Mouse (Mus musculus): ENCODE data around the gene Rnf115. TPM values are rescaled to one million over a fixed set of nuclear protein-coding genes. Genes with fewer than 3 reads are reported as not detected.
"Not testable (repeated sequence)": the region's sequence is repeated elsewhere in the genome, so short reads cannot be mapped to it uniquely, and the experiment has no call there.

Gene Rnf115
- polyA plus RNA-seq, 1 experiment from 2014 or later = 67.1 TPM

DNA sequence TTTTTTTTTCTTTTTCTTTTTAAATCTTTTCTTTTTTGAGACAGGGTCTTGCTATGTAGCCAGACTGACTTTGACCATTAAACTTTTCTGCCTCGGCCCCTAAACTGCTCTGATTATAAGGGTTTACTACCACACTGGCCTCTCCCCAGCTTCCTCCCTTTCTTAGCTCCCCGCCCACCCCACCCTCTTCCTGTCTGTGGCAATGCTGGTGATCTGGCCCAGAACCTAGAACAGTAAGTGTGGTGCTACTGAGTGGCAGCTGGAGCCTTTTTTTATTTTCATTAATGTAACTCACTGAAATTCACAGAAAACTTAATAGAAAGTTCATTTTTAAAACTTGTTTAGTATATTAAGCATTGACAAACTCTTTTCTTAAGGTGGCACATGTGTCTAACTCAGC lies 11.6 kb upstream of the Rnf115 start:
- H3K4me1 ChIP-seq = no peaks in the 10 kb centered on the region
- H3K9ac ChIP-seq = no peak overlapping the region
- no peaks in the 10 kb centered on the region for H3K27me3 ChIP-seq (replicated peaks)
- H3K4me2 ChIP-seq = no peak overlapping the region
- 90% methylated on average over 2 of the region's 2 CpGs for WGBS
- H3K4me3 ChIP-seq = no peak overlapping the region
- H3K27ac ChIP-seq = no peak overlapping the region
- H3K9me3 ChIP-seq = no peaks in the 10 kb centered on the region
- no peak for ATAC-seq (replicated peaks)
- peaks cover 36% of the 10 kb centered on the region for H3K36me3 ChIP-seq (replicated peaks)

DNA sequence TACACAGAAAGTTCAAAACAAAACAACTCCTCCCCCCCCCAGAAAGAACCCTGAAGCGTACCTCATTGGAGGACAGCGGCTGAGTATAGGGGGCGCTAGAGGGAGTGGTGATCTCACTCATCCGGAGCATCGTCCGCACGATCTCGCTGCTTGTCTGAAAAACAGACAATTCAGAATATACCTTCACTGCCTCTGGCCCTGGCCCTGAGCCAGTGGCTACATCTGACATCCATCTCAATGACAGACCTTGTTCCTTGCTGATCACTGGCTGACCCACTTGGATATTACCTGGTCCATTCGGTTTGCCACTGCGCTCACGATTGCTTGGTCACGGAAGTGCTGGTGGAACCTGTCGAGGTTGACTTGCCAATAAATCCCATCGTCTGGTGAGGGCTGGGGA lies 8.3 kb upstream of the Rnf115 start:
- ATAC-seq (replicated peaks) = no peak
- H3K9ac ChIP-seq = no peak overlapping the region
- H3K9me3 ChIP-seq = no peaks in the 10 kb centered on the region
- no peaks in the 10 kb centered on the region for H3K27me3 ChIP-seq (replicated peaks)
- H3K27ac ChIP-seq = no peak overlapping the region
- no peaks in the 10 kb centered on the region for H3K4me1 ChIP-seq
- H3K36me3 ChIP-seq (replicated peaks) = peaks cover 25% of the 10 kb centered on the region; the same call in 1 of the 2 replicates
- H3K4me3 ChIP-seq = no peak overlapping the region
- no peak overlapping the region for H3K4me2 ChIP-seq
- 32% methylated on average over 14 of the region's 14 CpGs for WGBS

DNA sequence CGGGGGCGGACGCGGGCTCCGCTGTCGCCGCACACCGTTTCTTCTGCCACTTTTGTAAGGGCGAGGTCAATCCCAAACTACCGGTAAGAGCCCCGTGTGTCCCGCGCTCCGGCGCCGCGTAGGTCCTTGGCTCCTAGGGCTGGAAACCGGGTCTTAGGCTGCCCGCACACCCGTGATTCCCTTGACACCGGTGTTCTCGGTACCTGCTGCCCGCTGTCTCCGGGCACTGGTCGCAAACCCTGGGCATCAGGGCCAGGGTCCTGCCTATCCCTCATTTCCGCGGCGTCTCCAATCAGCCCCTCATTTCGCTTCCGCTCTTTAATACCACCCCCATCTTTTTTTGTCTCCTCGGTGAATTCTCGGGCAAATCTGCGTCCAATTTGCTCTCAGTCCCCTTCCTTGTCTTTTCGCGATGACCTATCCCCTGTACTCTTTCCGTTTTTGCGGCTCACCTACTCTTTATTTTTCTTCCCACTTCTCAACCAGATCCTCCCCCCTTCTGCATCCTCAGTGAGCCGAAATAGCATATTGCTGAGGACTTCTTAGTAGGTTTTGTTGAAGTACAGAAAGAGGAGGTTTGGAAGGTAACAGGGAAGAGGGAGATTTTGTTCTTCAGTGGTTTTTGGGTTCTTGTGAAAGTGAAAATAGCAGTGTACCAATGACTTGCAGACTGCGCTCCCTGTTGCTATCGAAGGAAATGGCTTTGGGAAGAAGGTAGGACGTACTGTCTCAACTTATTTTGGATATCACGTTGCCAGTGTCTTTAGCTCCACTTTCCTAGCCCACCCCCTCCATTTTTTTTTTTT lies 567 bp downstream of the Rnf115 start:
- Histone ChIP-seq H3K27me3 (replicated peaks) (no peaks in the 10 kb centered on the region), H3K4me1 (peaks cover 39% of the 10 kb centered on the region), H3K4me2 (peak overlapping the region; percentile 59), H3K27ac (peak overlapping the region; percentile 86), H3K9me3 (no peaks in the 10 kb centered on the region), H3K36me3 (replicated peaks) (0 out of 2 replicates have a peak, but pooled peaks cover 5% of the 10 kb centered on the region), H3K9ac (peak overlapping the region; percentile 79), H3K4me3 (peak overlapping the region; percentile 79)
- under 1% methylated on average over 42 of the region's 42 CpGs for WGBS
- ATAC-seq (replicated peaks) = peak; percentile 75

DNA sequence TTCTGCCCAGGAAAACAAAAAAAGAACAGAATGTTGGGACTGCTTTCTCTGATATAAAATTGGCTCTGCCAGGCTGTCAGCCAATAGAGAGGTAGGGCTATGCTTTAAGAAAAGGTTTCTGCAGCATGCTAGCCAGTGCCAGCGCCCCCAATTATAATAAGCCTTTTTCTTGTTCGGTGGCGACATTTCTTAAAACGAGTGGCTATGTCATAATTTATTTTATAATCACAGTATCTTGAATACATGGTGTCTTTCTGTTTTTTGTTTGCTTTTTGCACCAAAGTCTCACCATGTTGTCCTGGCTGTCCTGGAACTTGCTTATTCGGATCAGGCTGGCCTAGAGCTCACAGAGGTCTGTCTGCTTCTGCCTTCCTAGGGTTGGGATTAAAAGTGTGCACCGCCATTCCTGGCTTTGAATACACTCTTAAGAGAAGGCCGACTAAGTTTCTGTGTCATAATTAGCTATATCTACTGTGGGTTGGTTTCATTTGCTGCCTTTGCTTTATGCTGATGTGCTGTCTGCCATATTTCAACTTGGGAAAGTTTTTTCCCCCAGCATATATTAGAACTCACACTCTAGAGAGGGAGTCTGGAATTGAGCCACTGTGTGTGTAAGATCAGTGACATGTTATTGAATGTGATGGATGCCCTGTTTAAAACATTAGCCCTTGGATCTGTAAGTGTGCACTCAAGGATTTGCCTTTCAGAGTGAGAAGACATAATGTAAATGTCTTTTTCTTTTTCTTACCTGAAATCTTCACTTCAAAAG lies 1.4 kb downstream of the Rnf115 start:
- H3K27me3 ChIP-seq (replicated peaks) = no peaks in the 10 kb centered on the region
- no peaks in the 10 kb centered on the region for H3K36me3 ChIP-seq (replicated peaks)
- H3K27ac ChIP-seq = peak overlapping the region; percentile 86
- H3K4me1 ChIP-seq = peaks cover 39% of the 10 kb centered on the region
- H3K9ac ChIP-seq = peak overlapping the region; percentile 79
- peak overlapping the region; percentile 59 for H3K4me2 ChIP-seq
- WGBS = 35% methylated on average over 7 of the region's 7 CpGs
- H3K9me3 ChIP-seq = no peaks in the 10 kb centered on the region
- no peak for ATAC-seq (replicated peaks)
- peak overlapping the region; percentile 79 for H3K4me3 ChIP-seq

DNA sequence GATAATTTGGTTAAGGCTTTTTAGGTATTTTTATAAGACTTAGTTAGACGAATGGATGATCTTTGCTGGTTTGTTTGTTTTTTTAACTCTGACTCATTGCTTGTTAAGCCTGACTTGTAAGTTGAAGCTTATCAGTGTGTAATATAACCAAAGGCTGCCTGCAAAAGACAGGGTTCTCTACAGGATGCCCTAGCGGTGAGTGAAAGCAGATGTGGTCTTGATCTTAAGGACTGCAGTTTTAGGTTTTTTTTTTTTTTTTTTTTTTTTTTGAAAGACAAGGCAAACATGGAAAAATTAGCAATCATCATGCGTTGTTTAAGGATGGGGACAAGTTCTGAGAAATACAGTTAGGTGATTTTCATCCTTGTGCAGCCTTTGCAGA lies 1.9 kb downstream of the Rnf115 start:
- Histone ChIP-seq H3K4me2 (peak overlapping the region; percentile 59; the same call in 1 of the 2 replicates), H3K27ac (no peak overlapping the region), H3K9me3 (no peaks in the 10 kb centered on the region), H3K4me1 (peaks cover 39% of the 10 kb centered on the region), H3K9ac (no peak overlapping the region), H3K27me3 (replicated peaks) (no peaks in the 10 kb centered on the region), H3K36me3 (replicated peaks) (no peaks in the 10 kb centered on the region), H3K4me3 (no peak overlapping the region)
- ATAC-seq (replicated peaks) = no peak
- 85% methylated on average over 3 of the region's 3 CpGs for WGBS

DNA sequence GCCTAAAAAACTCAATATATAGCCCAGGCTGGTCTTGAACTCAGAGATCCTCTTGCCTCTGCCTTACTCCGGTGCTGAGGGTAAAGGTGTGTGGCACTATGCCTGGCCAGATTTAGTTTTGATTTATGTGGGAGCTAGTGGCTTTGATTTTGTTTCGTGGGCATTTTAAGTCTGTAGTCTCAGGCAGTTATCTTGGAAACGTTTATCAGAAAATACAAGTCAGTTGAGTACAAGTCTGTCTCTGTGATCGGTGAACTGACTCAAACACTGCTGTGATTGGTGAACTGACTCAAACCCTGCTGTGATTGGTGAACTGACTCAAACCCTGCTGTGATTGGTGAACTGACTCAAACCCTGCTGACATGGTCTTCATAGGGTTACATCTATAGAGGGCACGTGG lies 3.3 kb downstream of the Rnf115 start:
- H3K9ac ChIP-seq = no peak overlapping the region
- no peaks in the 10 kb centered on the region for H3K9me3 ChIP-seq
- no peaks in the 10 kb centered on the region for H3K36me3 ChIP-seq (replicated peaks)
- no peak for ATAC-seq (replicated peaks)
- no peaks in the 10 kb centered on the region for H3K27me3 ChIP-seq (replicated peaks)
- no peak overlapping the region for H3K4me3 ChIP-seq
- WGBS = 62% methylated on average over 5 of the region's 5 CpGs
- H3K27ac ChIP-seq = no peak overlapping the region
- no peak overlapping the region for H3K4me2 ChIP-seq
- H3K4me1 ChIP-seq = peaks cover 39% of the 10 kb centered on the region

DNA sequence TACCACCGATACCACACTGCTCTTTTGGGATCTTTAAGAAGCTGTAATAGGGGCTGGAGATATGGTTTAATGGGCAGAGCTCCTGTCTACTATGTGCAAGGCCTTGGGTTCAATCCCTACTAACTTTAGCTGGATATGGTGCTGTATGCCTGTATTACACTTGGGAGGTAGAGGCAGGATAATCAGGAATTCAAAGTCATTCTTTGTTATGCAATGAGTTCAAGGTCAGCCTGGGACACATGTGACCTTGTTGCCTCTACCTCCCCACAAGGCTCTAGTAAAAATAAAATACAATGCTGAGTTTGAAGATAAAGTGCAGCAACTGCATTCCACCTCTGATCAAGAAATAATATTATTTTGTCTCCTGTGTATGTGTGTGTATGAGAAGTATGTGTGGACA lies 6.5 kb downstream of the Rnf115 start:
- Histone ChIP-seq H3K9ac (no peak overlapping the region), H3K4me3 (no peak overlapping the region), H3K9me3 (no peaks in the 10 kb centered on the region), H3K27ac (no peak overlapping the region), H3K36me3 (replicated peaks) (no peaks in the 10 kb centered on the region), H3K4me2 (no peak overlapping the region), H3K4me1 (peaks cover 23% of the 10 kb centered on the region), H3K27me3 (replicated peaks) (no peaks in the 10 kb centered on the region)
- no peak for ATAC-seq (replicated peaks)
- 94% methylated on average over 1 of the region's 1 CpGs for WGBS

DNA sequence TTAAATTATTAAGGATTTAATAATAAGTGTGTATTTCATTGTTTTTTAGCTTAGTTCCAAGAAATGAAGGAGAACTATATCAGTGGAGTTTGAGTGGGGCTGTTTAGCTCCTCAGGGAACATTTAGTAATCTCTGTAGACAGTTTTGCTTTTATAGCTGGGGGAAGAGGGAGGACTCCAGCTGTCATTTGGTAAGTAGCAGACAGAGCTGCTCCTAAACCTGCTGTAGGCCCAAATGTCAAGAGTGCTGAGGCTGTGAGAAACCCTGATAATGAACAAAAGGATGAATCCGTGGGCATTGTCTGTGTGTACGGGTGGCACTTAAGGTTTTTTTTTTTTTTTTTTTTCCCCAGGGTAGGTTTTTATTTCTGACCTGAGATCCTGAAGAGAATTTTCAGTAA lies 7.7 kb downstream of the Rnf115 start:
- H3K4me2 ChIP-seq = no peak overlapping the region
- H3K9ac ChIP-seq = no peak overlapping the region
- H3K27me3 ChIP-seq (replicated peaks) = no peaks in the 10 kb centered on the region
- H3K9me3 ChIP-seq = no peaks in the 10 kb centered on the region
- H3K36me3 ChIP-seq (replicated peaks) = no peaks in the 10 kb centered on the region
- WGBS = 74% methylated on average over 2 of the region's 2 CpGs
- H3K4me1 ChIP-seq = peaks cover 12% of the 10 kb centered on the region
- H3K4me3 ChIP-seq = no peak overlapping the region
- ATAC-seq (replicated peaks) = no peak
- no peak overlapping the region for H3K27ac ChIP-seq

DNA sequence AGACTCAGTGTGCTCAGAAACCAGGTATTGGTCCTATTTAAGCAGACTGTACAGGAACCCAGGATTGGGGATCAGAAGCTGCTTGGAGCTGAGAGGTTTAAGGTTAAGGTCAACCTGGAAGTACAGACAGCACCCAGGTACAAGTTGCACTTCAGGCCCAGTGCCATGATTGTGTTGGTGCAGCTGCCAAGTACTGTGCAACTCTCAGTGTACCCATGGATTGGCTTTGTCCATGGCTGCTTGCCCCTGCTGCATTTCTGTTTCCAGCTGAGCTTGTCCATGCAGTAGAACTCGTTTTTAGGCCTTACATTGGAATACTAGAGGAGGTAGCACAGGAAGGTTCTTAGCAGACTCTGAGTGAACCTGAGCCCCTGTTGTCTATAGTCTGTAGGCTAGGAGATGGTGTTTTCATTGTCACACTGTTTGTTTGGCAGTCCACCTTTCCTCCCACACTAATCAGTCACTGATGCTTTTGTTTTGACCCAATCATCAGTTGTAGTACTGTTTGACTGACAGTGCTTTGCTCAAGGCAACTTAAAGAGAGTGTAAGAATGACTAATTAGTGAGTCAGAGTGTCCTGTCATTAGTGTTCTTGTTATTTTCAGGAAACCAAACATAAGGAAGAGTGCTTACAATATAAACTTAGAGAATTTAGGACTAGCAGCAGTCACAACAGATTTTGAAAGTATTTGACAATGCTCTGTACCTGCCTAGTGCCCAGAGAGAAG lies 9.7 kb downstream of the Rnf115 start:
- H3K9ac ChIP-seq = no peak overlapping the region
- no peak overlapping the region for H3K27ac ChIP-seq
- 57% methylated on average over 1 of the region's 1 CpGs for WGBS
- no peaks in the 10 kb centered on the region for H3K4me1 ChIP-seq
- H3K4me2 ChIP-seq = no peak overlapping the region
- ATAC-seq (replicated peaks) = no peak
- H3K9me3 ChIP-seq = no peaks in the 10 kb centered on the region
- no peak overlapping the region for H3K4me3 ChIP-seq
- H3K27me3 ChIP-seq (replicated peaks) = no peaks in the 10 kb centered on the region
- H3K36me3 ChIP-seq (replicated peaks) = no peaks in the 10 kb centered on the region

DNA sequence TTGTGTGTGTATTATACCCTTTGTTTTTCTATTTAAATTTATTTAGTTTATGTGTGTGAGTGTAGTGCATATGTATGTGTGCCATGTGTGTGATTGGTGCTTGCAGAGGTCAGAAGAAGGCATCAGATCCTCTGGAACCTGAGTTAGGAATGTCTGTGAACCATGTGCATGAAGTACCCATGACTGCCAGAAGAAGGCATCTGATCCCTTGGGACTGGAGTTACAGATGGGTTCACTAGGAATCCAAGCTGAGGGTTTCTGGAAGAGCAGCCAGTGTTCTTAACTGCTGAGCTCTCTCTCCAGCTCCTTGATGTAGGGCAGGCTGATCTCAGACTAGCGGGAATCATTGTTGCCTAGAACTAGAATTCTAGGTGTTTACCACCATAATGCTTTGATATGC lies 10.5 kb downstream of the Rnf115 start:
- no peaks in the 10 kb centered on the region for H3K27me3 ChIP-seq (replicated peaks)
- H3K4me2 ChIP-seq = no peak overlapping the region
- H3K9ac ChIP-seq = no peak overlapping the region
- H3K27ac ChIP-seq = no peak overlapping the region
- no peaks in the 10 kb centered on the region for H3K36me3 ChIP-seq (replicated peaks)
- ATAC-seq (replicated peaks) = no peak
- 84% methylated on average over 1 of the region's 1 CpGs for WGBS
- H3K9me3 ChIP-seq = no peaks in the 10 kb centered on the region
- H3K4me1 ChIP-seq = no peaks in the 10 kb centered on the region
- no peak overlapping the region for H3K4me3 ChIP-seq

DNA sequence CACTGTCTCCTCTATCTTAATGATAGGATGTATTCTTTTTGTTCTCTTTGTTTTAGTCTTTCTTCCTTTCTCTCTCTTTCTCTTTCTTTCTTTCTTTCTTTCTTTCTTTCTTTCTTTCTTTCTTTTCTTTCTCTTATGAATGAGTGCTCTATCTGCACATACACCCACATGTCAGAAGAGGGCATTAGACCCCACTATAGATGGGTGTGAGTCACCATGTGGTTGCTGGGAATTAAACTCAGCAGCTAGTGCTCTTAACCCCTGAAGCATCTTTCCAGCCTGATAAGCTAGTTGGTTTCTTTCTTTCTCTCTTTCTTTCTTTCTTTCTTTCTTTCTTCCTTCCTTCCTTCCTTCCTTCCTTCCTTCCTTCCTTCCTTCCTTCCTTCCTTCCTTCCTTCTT lies 12.8 kb downstream of the Rnf115 start:
- not testable (repeated sequence) for H3K27ac ChIP-seq; H3K27me3 ChIP-seq (replicated peaks); H3K9ac ChIP-seq; H3K4me3 ChIP-seq; H3K4me1 ChIP-seq; H3K4me2 ChIP-seq; ATAC-seq (replicated peaks); H3K36me3 ChIP-seq (replicated peaks); H3K9me3 ChIP-seq

DNA sequence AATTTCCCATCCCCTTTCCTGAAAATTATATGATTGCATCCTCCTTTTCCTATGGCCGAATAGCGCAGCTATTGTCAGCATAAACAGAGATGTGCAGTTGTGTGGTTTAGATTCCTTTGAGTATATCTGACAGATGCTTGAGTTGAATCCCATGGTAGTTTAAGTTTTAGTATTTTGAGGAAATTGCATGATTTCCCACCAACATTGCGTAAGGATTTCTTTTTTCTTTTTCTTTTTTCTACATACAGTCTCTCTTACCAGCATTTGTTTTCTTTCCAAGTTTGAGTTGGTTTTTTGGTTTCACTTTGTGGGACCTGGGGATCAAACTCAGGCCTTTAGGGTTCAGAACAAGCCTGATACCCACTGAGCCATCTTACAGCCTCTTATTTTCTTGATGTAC lies 16.9 kb downstream of the Rnf115 start:
- Histone ChIP-seq H3K36me3 (replicated peaks) (no peaks in the 10 kb centered on the region), H3K4me1 (no peaks in the 10 kb centered on the region), H3K27me3 (replicated peaks) (no peaks in the 10 kb centered on the region), H3K9ac (no peak overlapping the region), H3K4me2 (no peak overlapping the region), H3K9me3 (no peaks in the 10 kb centered on the region), H3K4me3 (no peak overlapping the region), H3K27ac (no peak overlapping the region)
- no peak for ATAC-seq (replicated peaks)
- 96% methylated on average over 3 of the region's 3 CpGs for WGBS

All from midbrain, embryonic 15.5 days (tissue).